Mouse (Mus musculus): ENCODE measurements at regions not wholly inside any gene's neighbourhood (a gene's known extent, or its start where the extent isn't known, plus 50 kb on each side); places are given as distances from the start of the nearest gene placed in this dataset.

DNA sequence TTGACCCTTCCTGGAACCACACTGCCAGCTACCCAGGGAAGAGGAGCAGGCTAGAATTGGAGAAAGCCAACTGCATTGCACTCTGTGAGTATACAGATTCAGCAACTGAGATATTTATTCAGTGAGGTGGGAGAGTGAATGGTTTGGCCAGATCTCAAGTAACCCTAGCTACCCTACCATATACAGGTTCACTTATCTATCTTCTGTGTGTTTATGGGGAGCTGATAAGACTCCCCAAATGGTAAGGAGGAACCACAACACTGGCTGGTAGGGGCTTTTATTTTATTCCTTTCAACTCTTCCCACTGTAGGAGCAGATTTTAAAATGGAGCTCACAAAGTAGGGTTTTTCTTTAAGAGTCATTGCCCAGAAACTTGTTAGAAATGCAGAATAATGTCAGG lies 62.9 kb downstream of the Arrdc3 start:
- DNase-seq (ENCODE audit: low spot score): no peak

DNA sequence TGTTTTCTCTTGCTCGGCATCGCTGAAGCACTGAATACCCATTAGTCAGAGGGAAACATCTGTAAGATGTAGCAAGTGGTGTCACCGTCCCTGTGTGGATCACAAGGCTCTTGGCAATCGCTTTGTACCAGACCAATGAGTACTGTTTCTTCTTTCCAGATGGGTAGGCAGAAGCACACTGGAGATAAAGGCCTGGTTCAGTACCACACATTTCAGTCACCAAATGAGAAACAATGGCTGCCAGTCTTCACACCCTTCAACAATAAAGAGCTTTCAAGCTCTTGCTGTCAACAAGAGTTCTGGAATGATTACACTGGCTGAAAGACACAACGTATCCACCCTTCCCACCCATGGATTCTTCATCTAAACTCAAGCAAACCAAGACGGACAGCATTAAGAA lies 64.5 kb downstream of the Arrdc3 start:
- peak; percentile 65 for DNase-seq (ENCODE audit: low spot score)

DNA sequence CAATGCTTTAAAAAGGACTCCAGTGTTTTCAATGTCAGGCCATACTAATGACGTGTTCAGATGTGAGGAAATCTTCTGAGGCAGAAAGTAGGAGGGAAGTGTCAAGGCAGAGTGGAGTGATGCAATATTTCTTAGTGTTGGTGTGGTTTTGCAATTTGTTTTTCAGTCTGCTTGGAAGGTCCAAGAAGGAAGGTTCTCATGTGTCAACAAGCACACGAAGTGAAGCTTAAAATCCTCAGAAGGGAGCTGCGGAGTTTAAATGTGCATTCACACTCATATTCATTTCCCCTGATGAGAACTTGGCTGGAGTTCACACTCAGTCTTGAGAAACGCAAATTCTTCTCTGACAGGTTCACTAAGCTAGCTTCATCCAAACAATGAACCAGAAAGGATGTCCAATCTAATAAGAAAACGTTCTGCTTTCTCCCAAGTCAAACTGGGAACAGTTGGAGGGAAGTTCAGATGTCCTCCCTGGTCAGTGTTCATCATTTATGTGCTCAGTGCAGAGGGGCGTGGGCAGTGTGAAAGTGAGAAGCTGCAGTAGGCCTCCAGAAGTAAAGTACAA lies 66.0 kb downstream of the Arrdc3 start:
- DNase-seq (ENCODE audit: low spot score): no peak

GRCm38 (mm10) chr13:80950239-80950638 lies 67.1 kb downstream of the Arrdc3 start:
- DNase-seq (ENCODE audit: low spot score): no peak

DNA sequence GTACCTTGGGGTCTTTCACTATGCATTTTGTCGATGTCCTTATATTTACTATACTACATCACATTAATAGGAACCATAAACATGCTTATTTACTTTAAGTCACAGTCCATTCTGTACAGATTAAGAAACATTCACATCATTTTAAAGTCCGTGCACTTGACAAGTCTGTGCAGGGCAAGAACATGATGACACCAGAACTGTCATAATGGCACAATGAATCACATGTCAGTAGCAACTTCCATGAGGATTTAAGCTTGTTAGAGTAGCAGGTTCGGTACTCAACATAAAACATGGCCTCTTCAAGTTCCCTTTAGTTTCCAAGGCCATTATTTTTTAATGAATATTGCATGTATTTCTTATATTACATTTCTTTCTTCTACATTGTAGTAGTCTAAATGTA lies 67.6 kb downstream of the Arrdc3 start:
- no peak for DNase-seq (ENCODE audit: low spot score)

DNA sequence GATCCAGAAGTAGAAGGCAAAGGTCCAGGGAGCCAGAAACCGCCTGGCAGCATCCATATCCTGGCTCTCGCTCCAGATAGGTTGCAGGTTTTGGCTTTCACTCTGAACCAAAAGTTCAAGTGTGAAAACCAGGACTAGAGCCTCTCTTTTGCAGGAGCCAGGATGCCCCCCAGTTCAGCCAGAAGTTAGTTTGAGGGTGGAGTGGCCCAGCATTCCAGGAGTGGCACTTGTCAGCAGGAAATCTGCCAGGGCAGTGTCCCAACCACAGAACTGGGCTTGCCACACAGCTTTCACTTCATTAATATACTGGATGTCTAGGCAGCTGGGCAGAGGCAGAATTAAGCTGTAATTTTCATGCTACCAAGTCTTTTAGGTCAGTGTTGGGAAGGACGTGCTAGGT lies 68.1 kb downstream of the Arrdc3 start:
- DNase-seq (ENCODE audit: low spot score): no peak

DNA sequence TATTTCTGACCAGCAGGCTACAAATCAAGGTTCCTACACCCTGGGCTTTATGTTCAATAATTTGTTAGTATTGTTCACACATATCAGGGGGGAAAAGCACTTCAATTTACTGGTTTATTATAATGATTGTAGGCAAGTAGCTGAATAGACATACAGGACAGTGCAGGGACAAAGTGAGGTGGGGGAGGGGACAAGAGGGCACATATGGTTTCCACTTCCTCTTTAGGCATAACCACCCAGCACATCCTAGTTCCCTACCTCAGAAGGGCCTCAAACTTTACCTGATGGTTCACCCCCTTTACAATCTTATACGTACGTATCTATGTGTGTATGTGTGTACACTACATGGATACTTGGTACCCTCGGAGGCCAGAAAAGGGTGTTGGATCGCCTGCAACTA lies 69.7 kb downstream of the Arrdc3 start:
- no peak for DNase-seq (ENCODE audit: low spot score)

- DNase-seq (ENCODE audit: low spot score): no peak
These were observed 71.0 kb downstream of the Arrdc3 start for GRCm38 (mm10) chr13:80954059-80954645.

GRCm38 (mm10) chr13:80956966-80957365 lies 73.8 kb downstream of the Arrdc3 start:
- no peak for DNase-seq (ENCODE audit: low spot score)

DNA sequence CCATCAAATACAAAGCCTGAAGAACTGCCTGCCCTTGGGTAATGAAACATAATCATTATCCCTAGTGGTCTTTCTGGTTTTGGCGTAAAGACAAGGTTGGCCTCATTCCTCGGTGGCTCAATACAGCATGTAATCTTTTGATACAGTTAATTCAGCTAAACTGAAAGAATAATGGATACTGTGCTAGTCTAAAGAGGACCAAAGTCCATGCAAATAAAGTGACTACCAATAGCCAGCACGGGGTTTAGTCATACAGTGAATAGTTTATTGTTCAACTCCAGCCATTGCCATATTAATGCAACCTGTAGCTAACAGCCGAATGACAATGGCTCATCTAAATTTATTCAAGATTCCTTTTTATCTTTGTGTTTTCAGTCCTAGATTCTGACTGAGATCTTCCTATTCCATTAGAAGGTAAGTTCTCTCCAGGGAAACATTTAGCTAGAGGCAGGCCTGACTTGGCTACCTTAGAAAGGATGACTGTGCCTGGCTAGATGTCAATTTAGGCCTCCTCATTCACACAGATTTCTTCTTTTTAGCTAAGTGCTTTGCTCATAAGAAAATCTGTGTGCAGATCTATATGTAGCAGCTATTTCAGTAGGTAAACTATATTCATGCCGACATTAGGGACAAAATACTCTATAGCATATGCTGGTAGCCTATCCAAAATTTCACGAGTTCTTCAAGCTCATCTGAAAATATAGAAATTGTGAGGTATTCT lies 74.4 kb downstream of the Arrdc3 start:
- DNase-seq (ENCODE audit: low spot score): no peak

DNA sequence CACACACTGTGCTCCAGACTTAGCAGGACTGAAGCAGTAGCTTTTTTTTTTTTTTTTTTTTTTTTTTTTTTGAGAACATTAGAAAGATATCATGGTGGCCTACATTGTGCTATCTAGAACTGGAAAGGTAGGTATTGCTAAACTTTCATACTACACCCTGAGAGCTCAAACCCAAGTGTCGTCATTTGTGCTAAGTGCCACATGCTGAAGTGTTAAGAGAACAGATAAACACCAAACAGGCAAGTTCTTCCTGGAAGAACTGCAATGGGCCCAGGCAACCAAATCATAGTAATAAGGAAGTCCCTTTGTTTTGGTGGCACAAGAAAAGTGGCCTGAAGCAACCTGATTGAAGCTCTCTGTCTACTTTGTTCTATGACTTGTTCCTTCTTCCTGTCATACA lies 76.6 kb downstream of the Arrdc3 start:
- no peak for DNase-seq (ENCODE audit: low spot score)

DNA sequence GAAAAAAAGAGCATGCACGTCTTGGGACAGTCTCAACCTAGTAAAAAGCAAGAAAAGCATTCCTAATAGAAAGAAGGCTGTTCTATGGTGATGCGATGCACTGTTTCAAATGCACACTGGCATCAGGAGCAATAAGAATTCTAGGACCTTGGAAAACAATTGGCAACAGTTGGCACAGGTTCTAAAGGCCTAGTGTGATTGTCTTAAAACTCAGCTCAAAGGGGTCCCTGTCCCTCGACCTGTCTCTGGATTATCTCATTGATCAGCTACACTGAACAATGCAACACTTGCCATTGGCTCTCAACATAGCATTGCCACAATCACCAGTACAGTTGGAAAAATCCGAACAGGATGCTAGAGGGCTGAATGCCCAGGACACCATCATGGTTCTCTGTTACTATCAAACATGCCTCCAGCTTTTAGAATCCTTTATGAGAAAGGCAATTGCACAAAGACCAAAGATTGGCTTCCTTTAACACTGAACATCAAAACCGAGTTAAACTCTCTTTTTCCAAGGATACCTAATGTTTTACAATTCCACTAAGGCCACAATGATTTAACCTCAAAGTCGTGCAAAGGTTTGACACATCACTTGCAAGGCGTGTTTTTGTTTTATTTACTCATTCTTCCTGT lies 78.9 kb downstream of the Arrdc3 start:
- no peak for DNase-seq (ENCODE audit: low spot score)

GRCm38 (mm10) chr13:80962789-80963590 lies 79.8 kb downstream of the Arrdc3 start:
- DNase-seq (ENCODE audit: low spot score): no peak

GRCm38 (mm10) chr13:80963591-80963940 lies 80.4 kb downstream of the Arrdc3 start:
- no peak for DNase-seq (ENCODE audit: low spot score)

DNA sequence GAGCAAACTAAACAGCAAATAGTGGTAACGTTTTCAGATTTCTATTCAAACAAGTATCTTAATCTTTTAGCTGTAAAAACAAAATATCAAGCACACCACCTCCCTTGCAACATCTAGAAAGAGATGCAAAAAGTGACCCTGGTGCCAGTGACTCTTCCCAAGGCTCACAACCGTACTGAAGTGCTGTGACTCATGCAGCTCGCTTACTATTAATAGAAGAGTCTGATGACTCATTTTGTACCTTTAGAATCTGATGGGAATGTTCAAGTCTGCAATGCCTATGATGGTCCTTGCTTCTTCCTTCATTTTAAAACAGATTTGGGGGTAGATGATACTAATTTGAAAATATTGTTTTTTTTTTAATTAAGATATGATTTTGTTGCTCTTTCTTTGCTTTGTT lies 88.5 kb downstream of the Arrdc3 start:
- DNase-seq (ENCODE audit: low spot score): no peak

DNA sequence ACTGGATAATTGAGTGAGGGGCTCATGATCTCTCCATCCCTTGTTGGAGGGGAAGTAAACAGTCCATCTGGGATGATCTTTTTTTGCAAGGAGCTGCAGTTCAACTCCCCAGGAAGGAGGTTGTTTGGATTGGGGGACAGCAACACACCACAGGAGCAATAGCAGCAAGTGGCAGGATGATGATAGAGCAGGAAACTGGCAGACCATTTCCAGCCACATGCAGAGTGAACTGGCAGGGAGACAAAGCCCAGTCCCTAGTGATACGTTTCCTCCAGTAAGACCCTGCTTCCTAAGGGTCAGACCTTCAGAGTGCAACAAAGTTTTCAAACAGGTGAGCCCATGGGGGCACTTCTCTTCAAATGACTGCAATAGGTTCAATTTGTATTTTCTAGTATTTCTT lies 91.2 kb downstream of the Arrdc3 start:
- DNase-seq (ENCODE audit: low spot score): no peak

DNA sequence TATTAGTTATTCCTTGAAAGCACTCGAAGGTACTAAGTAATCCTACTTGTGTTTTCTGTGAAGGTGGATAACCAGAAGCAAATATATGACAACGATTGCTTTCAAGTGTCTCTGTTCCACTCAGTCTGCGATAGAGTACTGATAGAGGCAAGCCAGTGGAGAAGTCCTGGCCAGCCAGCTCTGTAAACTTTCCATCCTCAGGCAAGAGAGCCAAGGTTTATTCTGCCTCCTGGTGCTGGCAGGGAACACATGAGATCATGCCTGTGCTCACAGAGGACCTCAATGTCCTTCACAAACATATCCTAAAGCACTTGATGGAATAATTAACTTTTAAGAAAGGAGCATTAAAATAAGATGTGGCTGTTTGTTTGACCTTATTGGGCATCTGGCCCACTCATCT lies 94.1 kb downstream of the Arrdc3 start:
- no peak for DNase-seq (ENCODE audit: low spot score)

GRCm38 (mm10) chr13:80981201-80981600 lies 98.0 kb downstream of the Arrdc3 start:
- no peak for DNase-seq (ENCODE audit: low spot score)

GRCm38 (mm10) chr13:80986657-80987056 lies 103.5 kb downstream of the Arrdc3 start:
- DNase-seq (ENCODE audit: low spot score): no peak

GRCm38 (mm10) chr13:80989756-80990155 lies 106.6 kb downstream of the Arrdc3 start:
- DNase-seq (ENCODE audit: low spot score): no peak

- DNase-seq (ENCODE audit: low spot score): no peak
These were observed 109.2 kb downstream of the Arrdc3 start for GRCm38 (mm10) chr13:80992342-80992741.

Data from left cerebral cortex, adult 11 months (tissue).